Mouse (Mus musculus): ENCODE measurements at regions not wholly inside any gene's neighbourhood (a gene's known extent, or its start where the extent isn't known, plus 50 kb on each side); places are given as distances from the start of the nearest gene placed in this dataset.

- no peak for ATAC-seq (ENCODE audit: insufficient number of reproducible peaks, insufficient read depth, low FRiP score, low TSS enrichment, low read depth)
- H3K4me2 ChIP-seq, result no peak overlapping the region
- H3K36me3 ChIP-seq, result no peaks in the 10 kb centered on the region
- no peaks in the 10 kb centered on the region for H3K4me1 ChIP-seq
- H3K27ac ChIP-seq, result no peak overlapping the region
- H3K4me3 ChIP-seq, result no peak overlapping the region
- H3K27me3 ChIP-seq, result no peaks in the 10 kb centered on the region
- no peaks in the 10 kb centered on the region for H3K9me3 ChIP-seq
- H3K9ac ChIP-seq, result no peak overlapping the region
Measured at GRCm38 (mm10) chr9:11729732-11730131, 825.2 kb upstream of the Cntn5 start.

DNA sequence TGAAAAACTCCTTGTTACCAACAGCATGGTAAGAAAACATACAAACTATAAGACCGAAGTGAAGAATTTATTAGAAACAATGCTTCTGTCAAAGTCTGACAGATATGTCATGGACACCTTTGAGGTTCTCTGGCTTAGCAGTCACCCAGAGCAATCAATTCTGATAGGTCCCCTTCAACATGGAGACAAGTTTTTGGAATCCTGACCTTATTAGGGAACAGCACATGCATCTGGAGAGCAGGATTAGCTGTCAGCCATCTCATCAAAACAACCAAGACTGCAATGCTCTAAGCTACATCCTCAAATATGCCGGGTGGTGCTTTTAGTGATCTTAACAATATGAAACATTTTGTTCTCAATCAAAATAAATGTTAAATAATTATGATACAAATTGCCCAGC, 817.2 kb upstream of the Cntn5 start:
- Histone ChIP-seq H3K9me3 (no peaks in the 10 kb centered on the region), H3K27me3 (no peaks in the 10 kb centered on the region), H3K4me3 (no peak overlapping the region), H3K27ac (no peak overlapping the region), H3K36me3 (no peaks in the 10 kb centered on the region), H3K4me1 (no peaks in the 10 kb centered on the region), H3K4me2 (no peak overlapping the region), H3K9ac (no peak overlapping the region)
- WGBS, result 83% methylated on average over 2 of the region's 2 CpGs
- ATAC-seq (ENCODE audit: insufficient number of reproducible peaks, insufficient read depth, low FRiP score, low TSS enrichment, low read depth), result no peak

- Histone ChIP-seq H3K36me3 (no peaks in the 10 kb centered on the region), H3K27me3 (no peaks in the 10 kb centered on the region), H3K4me3 (no peak overlapping the region), H3K9ac (no peak overlapping the region), H3K9me3 (no peaks in the 10 kb centered on the region), H3K27ac (no peak overlapping the region), H3K4me2 (no peak overlapping the region), H3K4me1 (no peaks in the 10 kb centered on the region)
- no peak for ATAC-seq (ENCODE audit: insufficient number of reproducible peaks, insufficient read depth, low FRiP score, low TSS enrichment, low read depth)
- WGBS, result 93% methylated on average over 1 of the region's 1 CpGs
Measured at GRCm38 (mm10) chr9:11704647-11705046, 800.1 kb upstream of the Cntn5 start.

DNA sequence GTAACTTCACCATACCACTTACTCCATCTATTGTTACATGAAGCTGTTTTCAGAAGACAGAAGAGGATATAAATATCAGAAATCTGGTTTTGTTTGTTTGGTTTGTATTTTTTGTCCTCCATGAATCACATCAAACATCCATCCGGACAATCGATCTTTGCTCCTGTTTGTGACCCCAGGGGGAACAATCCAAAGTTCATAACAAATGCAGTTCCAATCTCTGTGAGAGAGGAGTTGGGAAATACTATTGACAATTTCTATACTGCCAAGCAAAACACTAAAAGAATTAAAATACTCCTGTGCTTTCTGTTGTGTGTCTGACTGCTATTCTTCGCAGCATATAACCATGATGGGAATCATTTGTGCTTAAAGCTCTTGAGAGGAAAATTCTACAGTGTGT, 798.6 kb upstream of the Cntn5 start:
- Histone ChIP-seq H3K27me3 (no peaks in the 10 kb centered on the region), H3K9ac (no peak overlapping the region), H3K36me3 (no peaks in the 10 kb centered on the region), H3K27ac (no peak overlapping the region), H3K9me3 (no peaks in the 10 kb centered on the region), H3K4me2 (no peak overlapping the region), H3K4me1 (no peaks in the 10 kb centered on the region), H3K4me3 (no peak overlapping the region)
- no peak for ATAC-seq (ENCODE audit: insufficient number of reproducible peaks, insufficient read depth, low FRiP score, low TSS enrichment, low read depth)
- 81% methylated on average over 3 of the region's 3 CpGs for WGBS

GRCm38 (mm10) chr9:11693505-11693904, 788.9 kb upstream of the Cntn5 start:
- no peaks in the 10 kb centered on the region for H3K27me3 ChIP-seq
- H3K36me3 ChIP-seq, result no peaks in the 10 kb centered on the region
- H3K9ac ChIP-seq, result no peak overlapping the region
- no peaks in the 10 kb centered on the region for H3K9me3 ChIP-seq
- 79% methylated on average over 1 of the region's 1 CpGs for WGBS
- no peak overlapping the region for H3K4me3 ChIP-seq
- no peak overlapping the region for H3K4me2 ChIP-seq
- ATAC-seq (ENCODE audit: insufficient number of reproducible peaks, insufficient read depth, low FRiP score, low TSS enrichment, low read depth), result no peak
- no peak overlapping the region for H3K27ac ChIP-seq
- H3K4me1 ChIP-seq, result no peaks in the 10 kb centered on the region

GRCm38 (mm10) chr9:11687101-11687500, 782.5 kb upstream of the Cntn5 start:
- Histone ChIP-seq H3K9ac (no peak overlapping the region), H3K27me3 (no peaks in the 10 kb centered on the region), H3K9me3 (no peaks in the 10 kb centered on the region), H3K4me1 (no peaks in the 10 kb centered on the region), H3K4me3 (no peak overlapping the region), H3K27ac (no peak overlapping the region), H3K4me2 (no peak overlapping the region), H3K36me3 (no peaks in the 10 kb centered on the region)
- WGBS, result 26% methylated on average over 2 of the region's 2 CpGs
- no peak for ATAC-seq (ENCODE audit: insufficient number of reproducible peaks, insufficient read depth, low FRiP score, low TSS enrichment, low read depth)

- Histone ChIP-seq H3K4me1 (no peaks in the 10 kb centered on the region), H3K36me3 (no peaks in the 10 kb centered on the region), H3K27me3 (no peaks in the 10 kb centered on the region), H3K9ac (no peak overlapping the region), H3K4me3 (no peak overlapping the region), H3K9me3 (no peaks in the 10 kb centered on the region), H3K27ac (no peak overlapping the region), H3K4me2 (no peak overlapping the region)
- no peak for ATAC-seq (ENCODE audit: insufficient number of reproducible peaks, insufficient read depth, low FRiP score, low TSS enrichment, low read depth)
- WGBS, result 76% methylated on average over 3 of the region's 3 CpGs
Measured at GRCm38 (mm10) chr9:11671939-11672338, 767.4 kb upstream of the Cntn5 start.

- Histone ChIP-seq H3K4me1 (no peaks in the 10 kb centered on the region), H3K27me3 (no peaks in the 10 kb centered on the region), H3K9ac (no peak overlapping the region), H3K36me3 (no peaks in the 10 kb centered on the region), H3K27ac (no peak overlapping the region), H3K9me3 (no peaks in the 10 kb centered on the region), H3K4me2 (no peak overlapping the region), H3K4me3 (no peak overlapping the region)
- ATAC-seq (ENCODE audit: insufficient number of reproducible peaks, insufficient read depth, low FRiP score, low TSS enrichment, low read depth), result no peak
- WGBS, result 8% methylated on average over 1 of the region's 1 CpGs
Measured at GRCm38 (mm10) chr9:11671243-11671642, 766.7 kb upstream of the Cntn5 start.

DNA sequence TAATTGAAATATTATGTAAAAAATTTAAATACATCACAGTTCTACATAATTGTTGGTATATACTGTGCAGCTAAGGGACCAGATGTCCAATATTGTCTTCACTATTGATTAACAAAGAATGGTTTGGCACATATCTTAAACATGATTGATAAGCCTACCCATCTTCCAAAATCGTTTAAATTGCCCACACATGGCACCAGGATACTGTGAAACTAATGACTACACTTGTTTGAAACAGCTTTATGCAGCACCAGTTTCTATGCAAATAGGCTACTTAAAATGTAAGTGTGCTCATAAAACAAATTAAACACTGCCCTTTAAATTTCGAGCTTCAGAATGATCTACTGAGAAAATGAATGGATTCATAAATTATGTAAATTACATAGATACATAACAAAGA, 724.9 kb upstream of the Cntn5 start:
- Histone ChIP-seq H3K4me2 (no peak overlapping the region), H3K4me3 (no peak overlapping the region), H3K4me1 (no peaks in the 10 kb centered on the region), H3K27ac (no peak overlapping the region), H3K36me3 (no peaks in the 10 kb centered on the region), H3K9me3 (no peaks in the 10 kb centered on the region), H3K27me3 (no peaks in the 10 kb centered on the region), H3K9ac (no peak overlapping the region)
- WGBS, result 64% methylated on average over 2 of the region's 2 CpGs
- ATAC-seq (ENCODE audit: insufficient number of reproducible peaks, insufficient read depth, low FRiP score, low TSS enrichment, low read depth), result no peak

DNA sequence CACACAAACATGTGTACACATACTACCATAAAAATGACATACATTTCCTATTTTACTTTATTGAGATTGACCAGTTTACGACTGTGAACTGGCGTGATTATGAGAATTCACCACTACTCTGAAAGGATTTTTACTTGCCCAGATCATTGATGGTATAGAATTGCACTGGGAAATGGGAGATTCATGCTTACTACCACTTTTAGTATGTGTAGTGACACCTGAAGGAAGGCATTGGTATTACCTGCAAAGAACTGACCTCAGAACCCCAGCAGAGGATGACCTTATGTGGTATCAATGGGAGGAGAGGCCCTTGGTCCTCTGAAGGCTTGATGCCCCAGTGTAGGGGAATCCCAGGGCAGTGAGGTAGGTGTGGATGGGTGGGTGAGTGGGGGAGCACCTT, 699.8 kb upstream of the Cntn5 start:
- WGBS, result 91% methylated on average over 2 of the region's 2 CpGs
- Histone ChIP-seq H3K27me3 (no peaks in the 10 kb centered on the region), H3K9me3 (no peaks in the 10 kb centered on the region), H3K4me2 (no peak overlapping the region), H3K27ac (no peak overlapping the region), H3K36me3 (no peaks in the 10 kb centered on the region), H3K4me1 (no peaks in the 10 kb centered on the region), H3K4me3 (no peak overlapping the region), H3K9ac (no peak overlapping the region)
- ATAC-seq (ENCODE audit: insufficient number of reproducible peaks, insufficient read depth, low FRiP score, low TSS enrichment, low read depth), result no peak

DNA sequence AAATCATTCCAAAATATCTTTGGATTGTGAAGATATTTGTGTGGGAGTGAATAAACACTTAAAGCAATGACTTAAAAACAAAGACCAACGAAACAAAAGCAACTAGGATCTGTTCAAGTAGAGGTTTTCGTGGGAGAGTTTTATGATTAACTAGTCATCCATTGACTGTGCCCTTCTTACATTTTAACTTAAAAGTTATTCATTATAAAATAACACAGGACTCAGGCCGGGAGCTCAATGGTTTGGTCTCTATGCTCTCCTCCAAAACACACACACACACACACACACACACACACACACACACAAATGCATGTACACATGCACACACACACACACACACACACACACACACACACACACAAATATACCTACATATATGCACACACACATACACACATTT, 699.3 kb upstream of the Cntn5 start:
- no peaks in the 10 kb centered on the region for H3K27me3 ChIP-seq

GRCm38 (mm10) chr9:11602857-11603256, 698.3 kb upstream of the Cntn5 start:
- no peak overlapping the region for H3K27ac ChIP-seq
- no peak overlapping the region for H3K9ac ChIP-seq
- no peaks in the 10 kb centered on the region for H3K9me3 ChIP-seq
- ATAC-seq (ENCODE audit: insufficient number of reproducible peaks, insufficient read depth, low FRiP score, low TSS enrichment, low read depth), result no peak
- no peaks in the 10 kb centered on the region for H3K36me3 ChIP-seq
- 84% methylated on average over 2 of the region's 2 CpGs for WGBS
- no peaks in the 10 kb centered on the region for H3K27me3 ChIP-seq
- H3K4me3 ChIP-seq, result no peak overlapping the region
- no peaks in the 10 kb centered on the region for H3K4me1 ChIP-seq
- no peak overlapping the region for H3K4me2 ChIP-seq

More for the DNA sequence above, 699.3 kb upstream of the Cntn5 start:
- Histone ChIP-seq H3K4me2 (no peak overlapping the region), H3K4me3 (no peak overlapping the region), H3K9me3 (no peaks in the 10 kb centered on the region), H3K27ac (no peak overlapping the region), H3K4me1 (no peaks in the 10 kb centered on the region), H3K9ac (no peak overlapping the region), H3K36me3 (no peaks in the 10 kb centered on the region)
- 84% methylated on average over 3 of the region's 3 CpGs for WGBS
- ATAC-seq (ENCODE audit: insufficient number of reproducible peaks, insufficient read depth, low FRiP score, low TSS enrichment, low read depth), result no peak

DNA sequence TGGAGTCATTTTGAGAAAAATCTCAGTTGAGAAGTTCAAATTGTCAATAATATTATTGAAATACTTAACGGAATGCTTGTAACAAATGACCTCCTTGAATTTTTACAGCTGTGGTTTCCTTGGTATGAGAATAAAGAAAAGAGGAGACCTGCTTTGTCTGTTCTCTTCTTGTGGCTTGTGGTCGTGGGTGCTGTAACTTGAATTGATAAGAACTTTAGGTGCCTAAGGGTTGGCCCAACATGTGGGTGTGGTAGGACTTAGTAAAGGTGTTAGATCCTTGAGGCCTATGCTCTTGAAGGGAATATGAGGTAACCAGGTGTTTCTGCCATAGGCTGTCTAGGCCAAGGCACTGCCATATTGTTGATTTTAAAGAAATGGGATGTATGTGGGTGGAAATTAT, 674.4 kb upstream of the Cntn5 start:
- no peak for ATAC-seq (ENCODE audit: insufficient number of reproducible peaks, insufficient read depth, low FRiP score, low TSS enrichment, low read depth)
- Histone ChIP-seq H3K4me2 (no peak overlapping the region), H3K9ac (no peak overlapping the region), H3K4me1 (no peaks in the 10 kb centered on the region), H3K9me3 (no peaks in the 10 kb centered on the region), H3K27me3 (no peaks in the 10 kb centered on the region), H3K36me3 (no peaks in the 10 kb centered on the region), H3K27ac (no peak overlapping the region), H3K4me3 (no peak overlapping the region)
- 69% methylated on average over 2 of the region's 2 CpGs for WGBS

Measured in embryonic facial prominence, embryonic 13.5 days (tissue).